Mouse (Mus musculus) ovary, adult 18-20 months (tissue): ENCODE data around the gene Sdf2l1.
A peak's percentile ranks its signal among the peaks of the same experiment; 100 is the strongest.
"Not testable (repeated sequence)": the region's sequence is repeated elsewhere in the genome, so short reads cannot be mapped to it uniquely, and the experiment has no call there.

Experiments used
- DNase-seq: peaks from one replicate; pipeline ENCODE4 v3.0.0; 2022; ENCODE audit warnings: low spot score, mixed read lengths

Sdf2l1 gene

GRCm38 (mm10) chr16:17132089-17132905, at the start of gene Sdf2l1:
Gene Sdf2l1 (minus strand): TSS chr16:17132383.
- DNase-seq, result peak; percentile 95

- DNase-seq, result no peak
Measured at GRCm38 (mm10) chr16:17181382-17181781, 49.2 kb upstream of the Sdf2l1 start.

- DNase-seq, result no peak
Measured at GRCm38 (mm10) chr16:17179706-17180105, 47.5 kb upstream of the Sdf2l1 start.

- DNase-seq, result no peak
Measured at GRCm38 (mm10) chr16:17177623-17178170, 45.5 kb upstream of the Sdf2l1 start.

GRCm38 (mm10) chr16:17175765-17176164, 43.6 kb upstream of the Sdf2l1 start:
- DNase-seq, result no peak

GRCm38 (mm10) chr16:17168049-17168448, 35.9 kb upstream of the Sdf2l1 start:
- DNase-seq, result no peak

- no peak for DNase-seq
Measured at GRCm38 (mm10) chr16:17167179-17167578, 35.0 kb upstream of the Sdf2l1 start.

- not testable (repeated sequence) for DNase-seq
Measured at GRCm38 (mm10) chr16:17165478-17165877, 33.3 kb upstream of the Sdf2l1 start.

- DNase-seq, result no peak
Measured at GRCm38 (mm10) chr16:17154346-17154745, 22.2 kb upstream of the Sdf2l1 start.

GRCm38 (mm10) chr16:17151874-17152273, 19.7 kb upstream of the Sdf2l1 start:
- no peak for DNase-seq

- DNase-seq, result no peak
Measured at GRCm38 (mm10) chr16:17150520-17151258, 18.5 kb upstream of the Sdf2l1 start.

GRCm38 (mm10) chr16:17148084-17148483, 15.9 kb upstream of the Sdf2l1 start:
- DNase-seq, result no peak

GRCm38 (mm10) chr16:17147391-17147929, 15.3 kb upstream of the Sdf2l1 start:
- no peak for DNase-seq

- DNase-seq, result peak; percentile 62
Measured at GRCm38 (mm10) chr16:17146772-17147235, 14.6 kb upstream of the Sdf2l1 start, which contains the start of gene Ccdc116. Gene Ccdc116 (minus strand): TSS chr16:17147229.

GRCm38 (mm10) chr16:17144339-17144738, 12.2 kb upstream of the Sdf2l1 start, which contains the start of gene Ydjc:
Gene Ydjc (plus strand): TSS chr16:17144621.
- DNase-seq, result no peak

GRCm38 (mm10) chr16:17137355-17137754, 5.2 kb upstream of the Sdf2l1 start:
- no peak for DNase-seq

GRCm38 (mm10) chr16:17132906-17133200, 670 bp upstream of the Sdf2l1 start:
- no peak for DNase-seq

GRCm38 (mm10) chr16:17131191-17132088, 743 bp downstream of the Sdf2l1 start:
- no peak for DNase-seq

- DNase-seq, result no peak
Measured at GRCm38 (mm10) chr16:17127292-17127691, 4.9 kb downstream of the Sdf2l1 start.

- peak; percentile 73 for DNase-seq
Measured at GRCm38 (mm10) chr16:17124871-17125520, 7.2 kb downstream of the Sdf2l1 start, which contains the start of gene 2610318N02Rik. Gene 2610318N02Rik (minus strand): TSS chr16:17125167.
